Mouse (Mus musculus) brain, embryonic 14.5 days (tissue): Measurements from ENCODE around the gene Olfr748. TPM values are rescaled to one million over a fixed set of nuclear protein-coding genes. Genes with fewer than 3 reads are reported as not detected.
"Not testable (repeated sequence)": the region's sequence is repeated elsewhere in the genome, so short reads cannot be mapped to it uniquely, and the experiment has no call there.

Source experiments
- DNase-seq: peaks from one replicate; pipeline ENCODE4 v3.0.0-alpha.2; 2011; ENCODE audit warnings: low read depth
- CTCF ChIP-seq: fragments of 200-500 bp; IDR thresholded peaks from 2 replicates; pipeline ENCODE4 v1.5.1; 2012; ENCODE audit warnings: inconsistent platforms, mild to moderate bottlenecking, moderate library complexity, borderline replicate concordance; ENCODE audit not compliant: insufficient read depth, insufficient read length; ENCODE audit errors: extremely low read depth
- POLR2A ChIP-seq: fragments of 200-500 bp; IDR thresholded peaks from 2 replicates; pipeline ENCODE4 v1.6.1; 2012; ENCODE audit warnings: mild to moderate bottlenecking, inconsistent platforms, borderline replicate concordance; ENCODE audit not compliant: poor library complexity, insufficient read depth, insufficient read length, severe bottlenecking; ENCODE audit errors: extremely low read depth
- polyA plus RNA-seq: library from polyadenylated mRNA; depleted of rRNA; stranded (reverse); fragments of >200 nt; gene quantifications from 2 replicates; pipeline ENCODE4 v1.2.3, GENCODE M21; 2012; rRNA removed

Gene Olfr748
- polyA plus RNA-seq = not detected in 2 replicates

DNA sequence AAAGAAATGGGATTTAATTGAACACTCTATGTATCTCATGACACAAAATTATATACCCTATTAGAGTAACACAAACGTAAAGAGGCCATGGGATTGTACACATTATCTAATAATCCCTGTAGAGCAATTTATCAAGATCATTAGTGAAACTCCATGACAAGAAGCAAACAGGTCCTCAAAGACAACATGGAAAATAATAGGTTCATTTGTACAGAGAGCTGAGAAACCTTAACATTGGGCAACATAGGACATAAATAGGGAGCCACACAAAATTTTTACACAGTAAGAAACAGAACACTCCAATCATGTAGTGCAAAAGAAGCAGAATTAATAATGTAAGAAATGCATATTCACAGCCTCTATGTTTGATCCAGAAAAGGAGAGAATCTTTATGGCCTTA, at the start of gene Olfr748:
TSS of gene Olfr748 (plus strand) at position 301 of the 400 bp plus-strand sequence.
- no peak for DNase-seq
- TF ChIP-seq CTCF (no peak), POLR2A (no peak)

GRCm38 (mm10) chr14:50693106-50693505, 14.1 kb upstream of the Olfr748 start, which contains the start of gene Olfr747:
Olfr747 (minus strand) TSS chr14:50693206.
- DNase-seq = no peak
- no peak for TF ChIP-seq CTCF
- no peak for TF ChIP-seq POLR2A

- DNase-seq = not testable (repeated sequence)
Observed at GRCm38 (mm10) chr14:50719875-50720274, 12.7 kb downstream of the Olfr748 start.

DNA sequence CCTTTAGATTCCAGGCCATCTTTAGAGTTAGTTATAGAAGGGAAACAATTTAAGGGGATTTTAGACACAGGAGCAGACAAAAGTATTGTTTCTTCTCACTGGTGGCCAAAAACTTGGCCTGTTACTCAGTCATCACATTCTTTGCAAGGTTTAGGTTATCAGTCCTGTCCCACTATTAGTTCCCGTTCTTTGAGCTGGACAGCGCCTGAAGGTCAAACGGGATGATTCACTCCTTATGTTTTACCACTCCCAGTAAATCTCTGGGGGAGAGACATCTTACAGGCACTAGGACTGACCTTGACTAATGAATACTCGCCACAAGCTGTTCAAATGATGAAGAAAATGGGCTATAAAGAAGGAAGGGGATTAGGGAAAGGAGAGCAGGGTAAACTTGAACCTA, 15.2 kb downstream of the Olfr748 start:
- DNase-seq = not testable (repeated sequence)

DNA sequence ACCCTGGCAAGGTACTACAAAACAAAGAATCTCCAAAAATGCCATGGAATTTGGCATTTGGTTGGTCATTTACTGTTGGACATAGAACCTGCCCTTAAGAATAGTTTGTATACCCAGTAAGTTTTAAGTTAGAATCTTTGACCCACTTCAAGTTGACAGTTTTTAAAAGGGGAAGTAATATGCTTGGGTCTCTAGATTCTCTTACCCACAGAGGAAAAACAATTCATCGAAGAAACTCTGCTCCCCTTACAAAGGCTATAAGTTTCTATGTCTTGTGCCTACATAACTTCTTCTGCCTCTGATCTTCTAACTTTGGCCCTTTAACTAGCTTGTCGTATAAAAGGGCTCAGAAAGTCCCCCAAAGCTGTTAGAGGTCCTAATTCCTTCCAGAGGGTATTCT, 33.2 kb downstream of the Olfr748 start:
- TF ChIP-seq CTCF (no peak), POLR2A (no peak)
- no peak for DNase-seq

GRCm38 (mm10) chr14:50741584-50741983, 34.4 kb downstream of the Olfr748 start:
- DNase-seq = no peak
- no peak for TF ChIP-seq POLR2A
- no peak for TF ChIP-seq CTCF

GRCm38 (mm10) chr14:50744994-50745393, 37.8 kb downstream of the Olfr748 start, which contains the start of gene Olfr749:
Olfr749 (minus strand) TSS chr14:50745094.
- TF ChIP-seq POLR2A (no peak), CTCF (no peak)

GRCm38 (mm10) chr14:50758416-50759085, 51.4 kb downstream of the Olfr748 start:
- TF ChIP-seq CTCF (no peak), POLR2A (no peak)
- DNase-seq = peak; percentile 77

More at GRCm38 (mm10) chr14:50744994-50745393, 37.8 kb downstream of the Olfr748 start, which contains the start of gene Olfr749:
- no peak for DNase-seq

Other genes with a start within 250 kb of the Olfr748 start
- gene Olfr741, start 234.6 kb upstream of the Olfr748 start, polyA plus RNA-seq = not detected in 2 replicates
- not detected in 2 replicates for gene Olfr742, start 203.8 kb upstream of the Olfr748 start, polyA plus RNA-seq
- gene Olfr743, start 185.5 kb upstream of the Olfr748 start, polyA plus RNA-seq = not detected in 2 replicates
- not detected in 2 replicates for gene Olfr744, start 92.5 kb upstream of the Olfr748 start, polyA plus RNA-seq
- not detected in 2 replicates for gene Olfr745, start 68.0 kb upstream of the Olfr748 start, polyA plus RNA-seq
- gene Olfr746, start 60.3 kb upstream of the Olfr748 start, polyA plus RNA-seq = not detected in 2 replicates
- not detected in 2 replicates for gene Olfr747, start 14.2 kb upstream of the Olfr748 start, polyA plus RNA-seq
- not detected in 2 replicates for gene Olfr749, start 37.7 kb downstream of the Olfr748 start, polyA plus RNA-seq
- 103 and 110 TPM in 2 replicates for gene Ttc5, start 78.1 kb downstream of the Olfr748 start, polyA plus RNA-seq
- gene Ccnb1ip1, start 100.4 kb downstream of the Olfr748 start, polyA plus RNA-seq = 0.13 TPM in 1 of 2 replicates, not detected in the other
- gene Parp2, start 100.5 kb downstream of the Olfr748 start, polyA plus RNA-seq = 59.7 and 63.2 TPM in 2 replicates
- 4.3 and 5.1 TPM in 2 replicates for gene Tep1, start 163.2 kb downstream of the Olfr748 start, polyA plus RNA-seq
- gene Klhl33, start 190.1 kb downstream of the Olfr748 start, polyA plus RNA-seq = 0.59 and 1.2 TPM in 2 replicates
- 102 and 121 TPM in 2 replicates for gene Osgep, start 217.5 kb downstream of the Olfr748 start, polyA plus RNA-seq
- 137 and 178 TPM in 2 replicates for gene Apex1, start 217.6 kb downstream of the Olfr748 start, polyA plus RNA-seq
- gene Pip4p1, start 223.5 kb downstream of the Olfr748 start, polyA plus RNA-seq = 131 and 177 TPM in 2 replicates
- 21.0 and 21.4 TPM in 2 replicates for gene Pnp, start 223.7 kb downstream of the Olfr748 start, polyA plus RNA-seq
- 18.1 and 19.3 TPM in 2 replicates for gene Gm49342, start 237.1 kb downstream of the Olfr748 start, polyA plus RNA-seq
- gene Pnp2, start 248.6 kb downstream of the Olfr748 start, polyA plus RNA-seq = 0.16 and 0.42 TPM in 2 replicates